ENCODE assay signal across 8 mouse cellular contexts in the genomic region with DNA sequence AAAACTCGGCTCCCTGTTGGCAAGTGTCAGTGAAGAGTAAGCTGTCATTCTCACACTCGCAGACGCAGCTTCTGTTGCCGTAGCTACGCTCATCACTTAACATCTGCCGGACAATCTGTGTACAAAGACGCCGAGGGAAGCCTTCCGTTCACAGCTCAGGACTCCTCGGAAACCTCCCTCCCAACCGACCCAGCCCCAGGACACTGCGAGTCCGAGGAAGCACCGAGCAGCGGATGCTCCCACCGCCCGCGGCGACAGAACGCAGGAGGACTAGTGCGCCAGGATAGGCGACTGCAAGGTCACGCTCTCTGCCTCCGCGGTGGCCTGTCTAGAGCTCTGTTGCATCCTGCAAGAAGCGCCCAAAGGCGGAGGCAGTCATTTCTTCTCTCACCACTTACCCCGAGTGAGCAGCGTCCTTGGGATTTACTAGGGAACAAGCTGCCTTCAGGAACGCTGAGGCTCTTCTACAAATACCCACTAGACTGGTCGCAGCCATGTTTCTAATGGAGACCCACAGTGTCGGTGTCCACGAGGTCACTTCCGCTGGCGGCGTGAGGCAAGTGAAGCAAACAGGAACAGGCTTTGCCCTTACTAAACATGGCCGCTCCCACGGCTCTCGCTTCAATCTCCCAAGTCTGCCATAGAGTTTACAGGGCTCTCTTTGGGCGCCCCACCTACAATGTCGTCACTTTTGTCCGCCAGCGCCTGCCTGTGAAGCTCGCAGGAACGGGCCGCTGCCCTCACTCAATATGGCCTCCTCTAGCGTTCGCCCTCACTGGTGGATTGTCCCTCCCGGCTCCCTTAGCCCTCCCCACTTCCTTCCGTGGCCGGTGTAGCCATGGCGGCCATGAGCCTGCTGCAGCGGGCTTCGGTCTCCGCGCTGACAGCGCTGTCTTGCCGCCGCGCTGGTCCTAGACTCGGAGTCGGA. TPM values are rescaled to one million over a fixed set of nuclear protein-coding genes. Genes with fewer than 3 reads are reported as not detected.
DNase-seq lines count a peak whose midpoint lies in the region; ATAC-seq lines count a peak whose summit lies in the region.

A gene (plus strand): TSS at position 747 of the 928 bp plus-strand sequence.

- intact Hi-C loops in left cerebral cortex, postnatal 14 days (cut with DNase I), result loop anchor here (5.0 kb wide), 2 partner anchors 81 to 1066 kb away; a partner anchor contains a TSS

- peak within 1 kb of the TSS; percentile 84 for H3K9ac ChIP-seq in intestine, embryonic 14.5 days (ENCODE audit: low read length)

- H3K27ac ChIP-seq in intestine, embryonic 14.5 days (ENCODE audit: low read depth), result peak within 1 kb of the TSS; percentile 80

- peak within 1 kb of the TSS; percentile 87 for H3K4me2 ChIP-seq in intestine, embryonic 14.5 days (ENCODE audit: low read length)

- peaks cover 11% of the 10 kb centered on the region for H3K4me1 ChIP-seq in intestine, embryonic 14.5 days (replicated peaks; ENCODE audit: control insufficient read depth, insufficient read depth, low read length)

- WGBS in intestine, embryonic 14.5 days, result under 1% methylated on average over 62 of the region's 62 CpGs

- ATAC-seq in intestine, embryonic 14.5 days (replicated peaks; ENCODE audit: low FRiP score, low TSS enrichment, low read depth), result peak; percentile 96

- peaks cover 37% of the 10 kb centered on the region for H3K36me3 ChIP-seq in intestine, embryonic 14.5 days (ENCODE audit: control insufficient read depth, insufficient read depth, low read length)

- peak; percentile 94 to 95 for DNase-seq in adrenal gland, adult 18-20 months (ENCODE audit: low spot score in 2 of 2)
- peak; percentile 97 for DNase-seq in embryo, embryonic 11 days
- peak; percentile 99 for DNase-seq in gastrocnemius, postnatal 25 days
- DNase-seq in intestine, embryonic 14.5 days (ENCODE audit: low spot score), result peak; percentile 96
- DNase-seq in left cerebral cortex, postnatal 14 days (ENCODE audit: low spot score in 2 of 2), result peak; percentile 99
- peak; percentile 99 for DNase-seq in mesoderm, embryonic 11.5 days (ENCODE audit: low read depth, low spot score)
- DNase-seq in right cerebral cortex, postnatal 36 days (ENCODE audit: low spot score in 2 of 2), result peak; percentile 99 to 100
- DNase-seq in yolk sac, embryonic 10.5 days (ENCODE audit: low spot score), result peak; percentile 98

- no peaks in the 10 kb centered on the region for H3K27me3 ChIP-seq in intestine, embryonic 14.5 days (replicated peaks; ENCODE audit: control insufficient read depth, insufficient read depth, low read length)

- H3K4me3 ChIP-seq in intestine, embryonic 14.5 days (ENCODE audit: low read depth, low read length), result peak within 1 kb of the TSS; percentile 98

- no peaks in the 10 kb centered on the region for H3K9me3 ChIP-seq in intestine, embryonic 14.5 days (ENCODE audit: control insufficient read depth, low read length)

RNA-seq across cellular contexts. Expression of the gene that starts here (rescaled TPM):
- total RNA-seq in adrenal gland, adult 18-20 months (2021), result 100 to 1,000 TPM; 359 to 426 TPM
- 100 to 1,000 TPM; 583 to 623 TPM for total RNA-seq in gastrocnemius, postnatal 25 days (2021)
- polyA plus RNA-seq in intestine, embryonic 14.5 days (2014; fragmentation: Nextera tagmentation; extraction: Ambion mirVana), result 348 and 364 TPM in 2 replicates
- total RNA-seq in left cerebral cortex, postnatal 14 days (2021), result 100 to 1,000 TPM; 187 to 207 TPM

Comparison
In these comparisons a context has a peak if more than half of its experiments do, and no peak if none do; other contexts are left out.
1. Peak in every context shown above with its lines: DNase-seq, ATAC-seq, H3K4me3 ChIP-seq and H3K27ac ChIP-seq.